Mouse (Mus musculus) T-cell, adult 2 months (primary cell): ENCODE measurements around the gene U2af1l4.

Experiments used
- DNase-seq: peaks from one replicate; pipeline ENCODE4 v3.0.0; 2022; ENCODE audit warnings: low spot score

Gene U2af1l4

DNA sequence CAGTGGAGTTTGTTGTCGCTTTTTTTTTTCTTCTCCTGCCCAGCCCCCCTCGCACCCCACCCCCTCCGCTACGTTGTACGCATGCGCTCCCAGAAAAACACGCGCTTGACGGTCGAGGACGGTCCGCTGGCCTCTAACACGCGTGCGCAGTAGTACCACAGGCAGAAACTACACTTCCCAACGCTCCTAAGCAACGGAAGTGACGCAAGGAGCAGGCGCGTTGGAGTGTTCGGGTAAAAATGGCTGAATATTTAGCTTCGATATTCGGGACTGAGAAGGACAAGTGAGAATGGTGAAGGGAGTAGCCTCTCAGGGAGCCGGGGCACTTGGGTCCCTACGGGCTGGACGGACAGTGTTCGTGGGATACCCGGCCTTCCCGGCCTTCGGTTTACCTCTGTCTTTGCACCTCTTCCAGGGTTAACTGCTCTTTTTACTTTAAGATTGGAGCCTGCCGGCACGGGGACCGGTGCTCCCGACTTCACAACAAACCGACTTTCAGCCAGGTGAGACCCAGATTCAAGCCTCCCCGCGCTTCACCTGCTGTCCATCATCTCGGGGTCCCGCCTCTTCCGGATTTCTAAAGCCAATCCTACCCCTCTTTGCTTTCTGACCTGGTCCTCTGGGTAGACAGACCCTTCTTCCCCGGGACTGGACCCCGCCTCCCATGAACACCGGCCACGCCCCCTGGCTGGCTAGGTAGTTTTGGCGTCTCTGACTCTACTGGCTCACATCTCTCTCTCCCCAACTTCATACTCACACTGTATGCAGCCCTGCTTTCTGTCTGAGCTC, at the start of gene U2af1l4, which contains the start of the genes Gm49396 and Psenen:
Gene U2af1l4, plus strand, starts transcription at position 185 of the 789 bp plus-strand sequence.
Gene Gm49396, plus strand, starts transcription at position 228 of the 789 bp plus-strand sequence.
Gene Psenen, minus strand, starts transcription at position 511 of the 789 bp plus-strand sequence.
- peak; percentile 96 for DNase-seq

DNA sequence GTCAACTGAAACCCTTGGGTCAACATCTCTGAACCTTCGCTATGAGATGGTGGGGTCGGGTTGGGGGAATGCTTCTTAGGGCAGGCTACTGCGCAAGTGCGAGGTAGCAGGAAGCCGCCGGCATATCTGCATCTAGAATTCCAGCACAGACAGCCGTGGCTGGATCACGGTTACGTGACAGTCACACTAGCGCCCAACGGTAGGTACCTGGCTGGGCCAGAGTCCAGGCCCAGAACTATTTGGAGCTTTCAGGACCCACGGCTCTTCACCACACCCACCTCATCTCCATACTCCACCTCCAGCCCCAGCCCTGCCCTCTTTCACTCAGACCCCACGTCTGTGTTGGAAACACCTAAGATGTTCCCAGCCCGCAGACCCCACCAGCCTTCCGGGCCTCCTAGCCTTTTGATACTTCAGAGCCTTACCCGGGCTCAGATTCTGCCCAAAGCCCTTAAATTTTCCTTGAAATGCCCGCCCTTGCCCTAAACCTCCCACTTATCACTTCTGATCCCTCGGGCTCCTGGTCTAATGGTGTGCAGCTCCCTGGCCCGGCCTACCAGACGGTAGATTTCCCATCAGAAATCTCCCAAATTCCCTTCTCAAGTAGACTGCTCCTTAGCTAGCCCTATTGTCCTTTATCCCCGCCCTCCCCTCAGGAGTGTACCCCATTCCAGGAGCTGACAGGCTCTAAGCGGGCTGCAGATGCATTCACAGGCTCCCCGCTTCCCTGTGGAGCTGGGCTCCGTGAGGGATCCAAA, 47.9 kb upstream of the U2af1l4 start:
- no peak for DNase-seq

DNA sequence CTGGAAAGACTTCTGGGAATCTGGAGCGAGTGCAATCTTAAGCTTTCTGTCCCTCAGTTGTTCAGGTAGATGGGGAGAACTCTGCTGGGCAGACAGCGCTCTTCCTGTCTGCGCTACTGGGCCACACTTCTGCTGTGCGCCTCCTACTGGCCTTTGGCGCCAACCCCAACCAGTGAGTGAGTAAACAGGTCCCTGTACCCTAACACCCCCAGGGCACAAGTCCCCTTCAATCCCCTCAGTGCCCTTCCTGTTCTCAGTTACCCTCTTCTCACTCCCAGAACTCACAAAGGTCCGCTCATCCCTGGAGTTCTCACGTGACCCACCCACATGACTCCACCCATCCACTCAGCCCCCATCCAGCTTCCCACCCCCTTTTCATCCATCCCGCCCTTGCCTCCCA, 44.8 kb upstream of the U2af1l4 start:
- no peak for DNase-seq

DNA sequence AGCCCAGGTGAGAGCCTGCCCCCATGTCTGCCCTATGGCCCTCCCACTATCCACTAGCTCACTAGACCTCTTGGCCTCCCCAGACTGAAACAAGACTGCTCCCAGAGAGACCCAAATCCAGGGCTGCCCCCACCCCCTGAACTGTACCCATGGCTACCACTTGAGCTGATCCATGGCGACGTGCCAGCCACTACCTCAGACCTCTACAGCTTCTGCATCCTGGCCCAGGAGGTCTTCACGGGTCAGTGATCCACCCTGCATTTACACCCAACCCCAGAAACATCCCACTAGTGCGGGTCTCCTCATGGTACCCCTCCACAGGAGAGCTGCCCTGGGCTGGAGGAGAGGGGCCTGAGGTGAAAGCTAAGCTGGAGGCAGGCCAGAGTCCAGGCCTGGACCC, 42.7 kb upstream of the U2af1l4 start:
- DNase-seq, result no peak

DNA sequence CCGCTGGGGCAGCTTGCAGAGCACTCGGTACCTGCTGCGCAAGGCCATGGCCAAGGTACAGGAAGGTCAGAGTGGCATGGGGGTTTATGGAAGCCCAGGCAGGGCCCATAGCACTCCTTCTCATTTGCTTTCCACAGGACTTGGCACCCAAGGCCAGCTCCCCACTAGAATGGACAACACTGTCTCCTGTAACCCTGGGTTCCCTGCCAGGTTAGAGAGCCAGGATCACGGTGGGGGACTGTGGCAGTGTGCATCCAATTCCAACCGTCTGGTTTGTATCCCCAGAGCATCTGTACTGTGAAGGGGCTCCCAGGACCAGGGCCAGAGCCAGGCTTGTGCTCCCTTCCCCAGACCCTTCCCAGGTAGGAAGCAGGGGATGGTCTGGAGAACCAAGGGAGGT, 42.2 kb upstream of the U2af1l4 start:
- DNase-seq, result no peak

DNA sequence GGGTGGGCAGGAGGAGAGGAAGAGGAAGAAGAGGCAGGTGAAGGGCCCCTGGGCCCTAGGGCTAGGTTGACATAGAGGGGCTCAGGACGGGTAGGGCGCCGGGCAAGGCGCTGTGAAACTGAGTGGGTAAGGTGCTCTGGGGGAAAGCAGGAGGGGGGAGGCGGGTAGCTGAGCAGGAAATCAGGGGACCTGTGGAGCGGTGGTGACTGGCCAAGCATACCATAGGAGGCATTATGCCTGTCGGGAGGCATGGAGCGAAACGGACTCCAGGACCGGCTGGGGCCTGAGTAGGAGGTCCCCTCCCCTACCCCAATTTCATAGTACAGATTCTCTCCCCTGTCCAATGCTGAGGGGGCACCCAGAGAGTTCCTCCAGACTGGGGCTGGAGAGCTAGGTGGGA, 40.2 kb upstream of the U2af1l4 start:
- no peak for DNase-seq

DNA sequence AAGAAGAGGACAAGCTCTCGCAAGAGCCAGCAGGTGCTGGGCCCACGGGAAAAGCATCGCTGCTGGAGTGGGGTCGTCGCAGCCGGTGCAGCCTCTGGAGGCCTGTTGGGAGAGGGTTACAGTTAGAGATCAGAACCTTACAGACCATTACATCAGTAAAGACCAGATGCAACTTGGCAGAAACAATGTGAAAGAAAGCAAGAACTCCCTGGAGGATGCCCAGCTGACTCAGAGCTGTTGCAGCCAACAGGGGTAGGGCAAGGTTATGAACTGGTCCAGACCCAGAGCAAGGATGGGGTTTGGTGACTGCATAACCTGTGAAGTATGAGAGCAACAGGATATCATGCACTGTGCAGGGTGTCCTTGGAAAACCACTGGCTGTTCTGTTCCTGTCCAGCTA, 38.6 kb upstream of the U2af1l4 start:
- DNase-seq, result no peak

DNA sequence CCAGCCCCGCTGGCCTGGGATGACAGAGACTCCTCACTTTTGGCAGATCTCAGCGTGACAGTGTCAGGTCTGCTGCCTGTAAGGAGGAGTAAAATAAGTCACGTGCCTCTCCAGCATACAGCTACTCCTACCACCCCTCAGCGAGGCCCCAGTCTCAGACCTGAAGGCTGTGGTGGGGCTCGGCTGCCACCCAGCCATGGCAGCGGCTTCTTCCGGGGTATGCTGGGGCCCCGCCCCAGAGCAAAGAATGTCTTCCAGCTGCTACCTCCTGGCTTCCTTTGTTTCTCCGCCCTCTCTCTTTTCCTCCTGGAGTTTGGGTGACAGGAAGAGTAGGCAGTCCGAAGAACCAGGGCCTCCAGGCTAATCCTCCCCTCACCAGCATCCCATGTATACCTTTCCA, 37.1 kb upstream of the U2af1l4 start:
- no peak for DNase-seq

DNA sequence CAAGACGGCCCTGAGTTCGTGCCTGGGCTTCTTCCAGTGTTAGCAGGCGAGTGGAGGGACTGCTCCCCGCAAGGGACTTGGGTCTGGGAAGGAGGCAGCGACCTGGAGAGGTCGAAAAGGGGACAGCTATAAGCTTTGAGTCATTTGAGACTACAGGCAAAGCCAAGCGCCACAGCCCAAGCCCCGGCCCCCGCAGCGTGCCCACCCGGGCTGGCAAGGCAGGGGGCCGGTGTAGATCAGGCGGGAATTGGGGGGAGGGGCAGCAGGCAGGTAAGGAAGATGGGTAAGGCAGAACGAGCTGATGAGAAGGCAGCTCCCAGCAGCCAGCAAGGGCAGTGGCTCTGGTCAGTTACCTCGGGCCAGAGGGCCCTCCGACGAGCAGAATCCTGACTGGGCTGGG, 36.7 kb upstream of the U2af1l4 start:
- DNase-seq, result no peak

DNA sequence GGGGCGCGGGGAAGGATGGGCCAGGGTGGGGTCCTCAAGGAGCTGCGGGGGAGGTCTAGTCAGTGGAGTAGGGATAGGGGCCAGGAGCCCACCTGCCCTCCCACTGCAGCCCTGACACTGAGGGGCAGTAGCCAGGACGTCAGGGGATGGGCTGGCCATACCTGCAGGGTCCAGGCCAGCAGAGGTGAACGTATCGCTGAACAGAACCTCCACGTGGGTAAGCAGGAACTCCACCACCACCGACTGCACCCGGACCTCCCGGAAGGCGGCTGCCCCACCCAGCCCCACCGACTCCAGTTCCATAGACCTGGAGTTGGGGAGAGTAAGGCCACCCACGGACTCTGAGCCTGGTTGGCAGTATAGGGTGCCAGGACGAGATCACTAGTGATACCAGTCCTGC, 36.1 kb upstream of the U2af1l4 start:
- no peak for DNase-seq

DNA sequence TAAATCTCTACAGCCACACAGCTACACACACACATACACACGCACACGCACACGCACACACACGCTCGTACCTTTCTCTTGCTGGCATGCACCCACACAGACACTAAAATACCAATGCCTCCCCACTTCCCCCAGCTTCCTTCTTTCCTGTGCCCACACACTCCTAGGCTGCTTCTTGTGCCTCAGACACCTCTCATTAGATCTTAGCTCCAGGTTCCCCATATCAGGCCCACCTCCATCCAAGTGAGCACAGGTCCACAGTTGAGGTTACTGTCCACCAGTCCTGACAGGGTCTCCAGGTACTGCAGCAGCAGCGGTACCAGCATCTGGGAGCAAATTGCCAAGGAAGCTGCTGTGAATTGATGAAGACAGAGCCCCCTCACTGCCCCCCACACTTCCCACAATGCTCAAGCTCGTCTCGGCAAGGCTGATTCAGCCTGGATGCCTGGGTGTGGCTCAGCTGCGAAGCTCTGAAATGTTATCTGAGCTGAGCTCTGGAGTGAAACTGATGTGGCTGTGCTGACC, 31.7 kb upstream of the U2af1l4 start:
- no peak for DNase-seq

DNA sequence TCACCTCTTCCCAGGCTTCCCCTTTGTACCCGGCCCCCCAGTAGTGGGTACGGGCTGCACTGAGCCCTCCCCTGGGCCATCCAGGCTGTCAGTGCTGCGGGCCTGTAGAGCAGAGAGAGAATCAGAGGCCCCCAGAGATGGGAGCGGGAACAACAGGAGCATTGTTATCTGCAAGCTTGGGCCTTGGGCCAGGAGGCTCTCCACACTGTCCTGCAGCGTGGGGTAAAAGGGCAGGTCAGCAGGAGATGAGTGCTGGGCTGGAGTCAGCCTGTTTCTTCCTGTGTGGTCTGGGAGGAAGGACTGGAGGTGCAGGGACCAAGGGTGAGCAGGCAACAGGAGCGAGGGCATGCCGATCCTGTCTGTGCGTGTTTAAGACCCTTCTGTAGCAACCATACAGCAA, 30.2 kb upstream of the U2af1l4 start:
- DNase-seq, result no peak

DNA sequence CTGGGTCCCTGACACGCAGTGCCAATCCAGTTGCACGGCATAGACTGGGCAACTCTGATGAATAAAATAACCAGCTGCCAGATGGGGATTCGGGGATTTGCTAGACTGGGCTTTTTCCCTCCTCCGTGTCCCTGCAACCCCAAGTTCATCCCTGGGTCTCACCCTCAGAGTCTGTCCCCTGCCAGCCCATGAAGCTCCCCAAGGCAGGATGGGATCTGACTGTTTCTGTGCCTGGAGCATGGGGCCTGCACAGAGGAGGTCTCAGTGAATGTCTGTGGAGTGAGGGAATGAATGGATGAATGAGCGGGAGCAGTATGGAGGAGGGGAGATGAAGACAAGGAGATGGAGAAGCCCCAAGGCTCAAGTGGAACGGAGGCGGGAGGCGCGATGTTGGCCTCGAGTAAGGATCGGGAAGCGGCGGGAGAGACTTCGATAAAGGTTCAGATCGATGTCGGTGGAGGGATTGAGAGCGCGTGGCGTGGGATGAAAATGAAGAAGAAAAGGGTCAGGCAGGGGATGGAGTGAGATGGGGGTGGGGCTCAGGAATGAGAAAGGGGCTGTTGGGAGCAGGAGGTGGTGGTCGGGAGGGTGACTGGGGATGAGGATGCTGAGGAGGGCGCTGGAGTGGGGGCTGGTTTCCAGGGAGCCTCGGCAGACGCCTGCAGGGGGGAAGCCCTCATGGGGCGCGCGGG, 29.0 kb upstream of the U2af1l4 start:
- no peak for DNase-seq

DNA sequence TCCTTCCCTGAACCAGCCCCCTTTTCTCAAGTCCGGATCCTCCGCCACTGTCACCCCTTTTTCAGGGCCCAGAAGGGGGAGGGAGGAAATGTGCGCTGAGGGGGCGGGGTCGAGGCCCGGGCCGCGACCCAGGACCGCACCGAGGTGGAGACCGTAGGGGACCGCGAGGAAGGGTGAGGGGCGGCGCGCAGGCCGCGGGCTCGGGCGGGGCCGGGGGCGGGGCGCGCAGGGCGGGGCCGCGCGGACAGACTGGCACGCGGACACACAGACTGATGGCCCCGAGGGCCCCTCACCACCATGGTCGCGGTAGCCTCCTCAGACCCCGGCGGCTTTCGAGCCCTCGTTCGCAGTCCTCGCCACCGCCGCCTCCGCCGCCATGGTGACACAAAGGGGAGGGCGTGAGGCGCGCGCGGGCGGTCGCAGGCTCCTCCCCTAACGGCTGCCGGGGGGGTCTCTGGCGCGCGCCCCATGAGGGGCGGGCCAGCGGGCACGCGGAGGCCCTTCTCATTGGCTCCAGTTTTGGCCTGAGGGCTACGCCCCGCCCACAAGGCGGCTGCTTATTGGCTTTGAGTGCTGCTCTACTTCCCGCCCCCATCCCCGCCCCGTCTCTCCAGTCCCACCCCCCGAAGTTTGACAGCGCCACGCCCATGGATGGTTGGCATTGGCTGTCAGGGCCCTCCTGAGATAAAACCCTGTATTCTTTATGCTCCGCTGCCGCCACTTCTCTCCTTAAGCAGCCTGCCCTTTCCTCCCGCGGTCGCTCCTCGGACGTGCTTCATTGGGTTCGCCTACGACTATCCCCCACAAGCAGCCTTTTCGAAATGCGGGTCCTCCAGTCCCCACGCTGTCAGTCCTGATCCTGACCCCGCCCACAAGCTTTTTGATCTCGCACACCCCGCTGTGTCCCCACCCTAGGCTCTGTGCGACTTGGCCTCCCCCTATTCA, 28.2 kb upstream of the U2af1l4 start, which contains the start of gene Arhgap33:
Gene Arhgap33, minus strand, starts transcription at position 428 of the 945 bp plus-strand sequence.
- DNase-seq, result peak; percentile 95

DNA sequence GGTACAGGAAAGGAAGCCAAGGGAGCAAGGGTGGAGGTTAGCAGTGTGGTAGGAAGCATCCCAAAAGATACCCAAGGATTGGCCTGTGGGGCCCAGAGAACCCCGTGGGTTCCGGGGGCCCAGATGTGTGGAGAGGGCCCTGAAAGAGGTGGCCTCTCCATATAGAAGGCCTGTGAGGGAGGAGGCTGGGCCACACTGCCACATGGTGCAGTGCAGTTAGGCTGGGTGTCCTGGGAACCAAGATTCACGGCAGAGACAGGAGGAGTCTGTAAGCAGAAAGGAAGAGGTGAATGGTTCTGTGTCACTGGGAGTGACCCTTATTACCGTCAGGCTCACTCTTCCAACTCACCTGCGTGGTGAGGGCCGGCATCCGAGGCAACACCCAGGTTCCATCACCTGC, 22.5 kb upstream of the U2af1l4 start:
- DNase-seq, result no peak

DNA sequence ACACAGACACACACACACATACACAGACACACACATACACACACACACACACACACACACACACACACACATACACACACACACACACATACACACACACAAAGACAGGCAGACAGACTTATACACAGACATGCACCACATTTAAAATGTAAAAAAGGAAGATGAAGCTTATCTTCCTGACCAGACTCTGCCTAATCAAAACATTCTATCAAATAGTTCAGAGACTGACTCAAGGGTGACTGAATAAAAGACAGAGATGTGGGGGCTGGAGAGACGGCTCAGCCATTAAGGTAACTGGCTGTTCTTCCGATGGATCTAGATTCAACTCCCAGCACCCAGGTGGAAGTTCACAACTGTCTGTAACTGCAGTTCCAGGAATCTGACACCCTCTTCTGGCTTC, 18.8 kb upstream of the U2af1l4 start:
- no peak for DNase-seq

DNA sequence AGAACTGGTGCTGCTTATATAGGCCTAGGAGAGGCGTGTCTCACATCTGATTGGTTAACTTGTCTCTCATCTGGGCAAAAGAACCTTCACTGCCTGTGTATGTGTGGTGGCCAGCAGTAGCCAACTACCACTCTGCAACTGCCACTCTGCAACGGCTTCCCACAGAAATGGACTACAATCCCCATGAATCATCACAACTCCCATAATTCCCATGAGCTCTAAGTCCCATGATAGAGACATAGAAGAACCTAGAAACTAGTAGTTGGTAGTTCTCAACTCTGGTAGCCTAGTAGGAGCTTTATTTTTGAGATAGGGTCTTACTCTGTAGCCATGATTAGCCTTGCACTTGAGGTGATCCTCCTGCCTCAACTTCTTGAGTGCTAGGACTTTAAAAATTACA, 13.2 kb upstream of the U2af1l4 start:
- DNase-seq, result no peak

DNA sequence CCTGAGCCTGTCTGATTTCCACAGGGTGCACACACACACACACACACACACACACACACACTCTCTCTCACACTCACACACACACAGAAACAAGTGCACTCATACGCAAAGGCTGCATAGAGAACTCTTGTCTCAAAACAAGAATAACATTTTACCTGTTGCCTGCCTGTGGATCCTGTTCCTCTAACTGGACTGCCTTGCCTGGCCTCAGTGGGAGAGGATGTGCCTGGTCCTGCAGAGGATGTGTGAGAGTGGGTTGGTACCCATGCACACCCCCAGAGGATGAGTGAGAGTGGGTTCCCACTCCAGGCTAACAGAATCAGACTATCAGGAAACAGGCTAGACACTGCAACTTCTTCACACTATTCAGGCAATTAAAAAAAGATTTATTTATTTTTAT, 12.5 kb upstream of the U2af1l4 start:
- DNase-seq, result no peak

DNA sequence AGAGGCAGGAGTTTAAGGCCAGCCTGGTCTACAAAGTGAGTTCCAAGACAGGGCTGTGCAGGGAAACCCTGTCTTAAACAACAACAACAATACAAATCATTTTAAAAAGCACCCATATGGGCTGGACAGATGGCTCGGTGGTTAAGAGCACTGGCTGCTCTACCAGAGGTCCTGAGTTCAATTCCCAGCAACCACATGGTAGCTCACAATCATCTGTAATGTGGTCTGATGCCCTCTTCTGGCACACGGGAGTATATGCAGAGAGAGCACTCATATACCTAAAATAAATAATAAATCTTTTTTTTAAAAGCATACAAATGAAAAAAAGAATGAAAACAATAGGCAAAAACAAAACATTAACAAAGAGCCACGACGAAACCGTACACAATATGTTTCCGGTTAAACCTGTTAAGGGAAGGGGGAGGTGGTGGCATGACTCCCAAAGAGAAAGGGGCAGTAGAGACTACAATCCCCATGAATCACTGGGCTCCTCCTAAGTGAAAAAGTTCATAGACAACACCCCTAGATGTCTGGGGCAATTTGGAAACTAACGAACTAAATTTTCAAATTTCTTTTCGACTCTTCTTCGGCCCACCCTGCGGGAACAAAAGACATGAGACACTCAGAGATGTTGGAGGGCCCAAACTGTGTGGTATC, 11.5 kb upstream of the U2af1l4 start:
- no peak for DNase-seq

DNA sequence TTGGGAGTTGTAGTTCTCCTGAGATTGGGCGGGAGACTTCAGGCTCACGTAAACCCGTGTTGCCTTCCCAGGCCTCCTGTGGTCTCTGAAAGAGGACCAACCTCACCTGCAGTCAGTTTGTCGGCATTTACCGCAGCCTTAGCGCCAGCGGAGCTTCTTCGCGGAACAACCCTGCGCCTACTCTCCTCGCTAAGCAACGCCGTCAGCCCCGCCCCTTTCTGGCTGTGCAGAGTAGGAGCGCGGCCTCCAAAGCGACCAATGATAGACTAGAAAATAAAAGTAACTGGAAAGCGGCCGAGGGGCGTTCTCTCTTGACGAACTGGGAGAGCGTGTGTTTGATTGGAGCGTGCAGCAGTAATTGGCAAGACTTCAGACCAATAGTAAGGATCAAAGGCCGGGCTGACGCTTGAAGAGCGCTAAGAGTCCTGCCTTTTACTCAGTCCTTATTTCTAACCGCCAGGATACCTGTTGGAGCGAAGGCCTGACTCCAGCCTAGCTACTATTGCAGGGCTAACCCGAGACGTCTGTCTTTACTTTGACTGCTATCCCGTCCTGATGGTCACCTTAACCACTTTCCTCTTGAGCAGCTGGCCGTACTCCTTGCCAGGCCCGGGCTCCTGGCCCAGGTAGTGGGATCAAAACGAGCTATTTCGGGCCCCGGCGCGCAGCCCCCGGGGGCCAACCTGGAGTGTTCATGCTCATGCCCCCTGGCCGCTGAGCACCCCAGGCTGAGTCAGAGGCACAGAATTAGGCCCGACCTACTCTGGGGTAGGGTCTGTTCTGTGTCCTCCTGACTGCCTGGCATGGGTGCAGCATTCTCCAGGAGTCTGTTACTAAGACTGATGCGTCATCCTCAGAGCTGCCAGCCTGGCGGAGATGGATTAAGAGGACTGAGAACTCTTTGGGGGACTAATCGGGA, 10.7 kb upstream of the U2af1l4 start, which contains the start of the genes Hspb6 and Proser3:
Gene Hspb6, plus strand, starts transcription at position 77 of the 919 bp plus-strand sequence.
Gene Proser3, minus strand, starts transcription at position 198 of the 919 bp plus-strand sequence.
- DNase-seq, result peak; percentile 95
